Mouse (Mus musculus): ENCODE results near the gene Gm12169. TPM values are rescaled to one million over a fixed set of nuclear protein-coding genes. Genes with fewer than 3 reads are reported as not detected.
"Not testable (repeated sequence)": the region's sequence is repeated elsewhere in the genome, so short reads cannot be mapped to it uniquely, and the experiment has no call there.

Gene Gm12169
- not detected in 2 replicates for polyA plus RNA-seq (2015; fragmentation: Nextera tagmentation; extraction: Ambion mirVana)

DNA sequence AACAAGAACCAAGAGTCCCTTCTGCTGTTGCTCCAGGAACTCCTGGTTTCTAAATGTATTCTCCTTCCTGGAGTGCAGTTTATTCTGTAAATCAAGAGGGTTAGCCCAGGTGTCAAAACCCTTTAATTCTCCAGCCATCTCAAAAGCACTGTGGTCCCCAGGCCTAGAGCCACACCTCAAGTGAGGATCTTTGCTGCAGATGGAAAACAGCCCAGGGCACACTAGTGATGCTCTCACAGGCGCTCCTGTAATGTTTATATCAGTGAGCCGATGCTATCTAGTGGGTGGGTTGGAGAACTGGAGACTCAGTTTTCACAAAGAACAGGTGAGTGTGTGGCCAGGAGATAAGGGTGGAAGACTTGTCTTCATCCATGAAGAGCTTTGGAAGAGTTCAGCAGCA lies at the start of gene Gm12169:
Gene Gm12169, plus strand, starts transcription at position 301 of the 400 bp plus-strand sequence.
- no peak for ATAC-seq (replicated peaks)
- Histone ChIP-seq H3K9ac (replicated peaks) (no peak within 1 kb of the TSS), H3K36me3 (no peaks in the 10 kb centered on the region), H3K4me2 (replicated peaks) (no peak within 1 kb of the TSS), H3K27me3 (no peaks in the 10 kb centered on the region), H3K9me3 (no peaks in the 10 kb centered on the region), H3K4me3 (no peak within 1 kb of the TSS), H3K27ac (replicated peaks) (no peak within 1 kb of the TSS), H3K4me1 (no peaks in the 10 kb centered on the region)
- 96% methylated on average over 2 of the region's 2 CpGs for whole genome bisulfite sequencing

DNA sequence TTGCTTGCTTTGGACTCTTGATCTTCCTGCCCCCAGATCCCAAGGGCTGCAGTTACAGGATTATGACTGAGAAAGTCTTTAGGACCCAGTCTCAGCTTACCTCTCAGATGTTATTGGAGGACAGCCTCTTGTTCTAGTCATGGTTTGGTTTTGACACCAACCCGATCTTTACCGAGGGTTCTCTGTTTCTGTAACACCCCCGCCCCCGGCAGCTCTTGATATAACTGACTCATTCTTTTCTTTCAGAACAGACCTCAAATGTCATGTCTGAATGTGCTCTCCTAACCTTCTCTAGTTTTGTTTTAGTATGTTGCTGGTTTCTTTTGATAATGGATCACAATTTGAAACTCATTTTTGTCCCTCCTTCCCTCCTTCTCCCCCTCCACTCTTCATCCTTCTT lies 49.8 kb upstream of the Gm12169 start:
- WGBS = 92% methylated on average over 4 of the region's 4 CpGs
- ATAC-seq (replicated peaks) = no peak

DNA sequence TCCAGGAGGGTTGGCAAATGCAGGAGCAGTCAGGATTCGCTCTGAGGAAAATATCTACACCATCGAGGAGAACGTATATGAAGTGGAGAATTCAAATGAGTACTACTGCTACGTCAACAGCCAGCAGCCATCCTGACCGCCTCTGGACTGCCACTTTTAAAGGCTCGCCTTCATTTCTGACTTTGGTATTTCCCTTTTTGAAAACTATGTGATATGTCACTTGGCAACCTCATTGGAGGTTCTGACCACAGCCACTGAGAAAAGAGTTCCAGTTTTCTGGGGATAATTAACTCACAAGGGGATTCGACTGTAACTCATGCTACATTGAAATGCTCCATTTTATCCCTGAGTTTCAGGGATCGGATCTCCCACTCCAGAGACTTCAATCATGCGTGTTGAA lies 44.7 kb upstream of the Gm12169 start:
- H3K36me3 ChIP-seq = no peaks in the 10 kb centered on the region
- no peak for ATAC-seq (replicated peaks)
- 92% methylated on average over 9 of the region's 9 CpGs for WGBS

More for the DNA sequence above, 49.8 kb upstream of the Gm12169 start:
- no peak overlapping the region for H3K9ac ChIP-seq (replicated peaks)
- H3K27me3 ChIP-seq = no peaks in the 10 kb centered on the region
- no peak overlapping the region for H3K4me2 ChIP-seq (replicated peaks)
- H3K4me3 ChIP-seq = no peak overlapping the region
- no peaks in the 10 kb centered on the region for H3K4me1 ChIP-seq
- no peak overlapping the region for H3K27ac ChIP-seq (replicated peaks)
- H3K9me3 ChIP-seq = no peaks in the 10 kb centered on the region
- H3K36me3 ChIP-seq = no peaks in the 10 kb centered on the region

GRCm38 (mm10) chr11:46480517-46480916 lies 43.5 kb upstream of the Gm12169 start:
- Histone ChIP-seq H3K27ac (replicated peaks) (no peak overlapping the region), H3K9me3 (no peaks in the 10 kb centered on the region), H3K4me3 (no peak overlapping the region), H3K27me3 (no peaks in the 10 kb centered on the region), H3K4me2 (replicated peaks) (no peak overlapping the region), H3K4me1 (no peaks in the 10 kb centered on the region), H3K9ac (replicated peaks) (no peak overlapping the region), H3K36me3 (no peaks in the 10 kb centered on the region)
- WGBS = 84% methylated on average over 7 of the region's 7 CpGs
- no peak for ATAC-seq (replicated peaks)

More for the DNA sequence above, 44.7 kb upstream of the Gm12169 start:
- Histone ChIP-seq H3K27me3 (no peaks in the 10 kb centered on the region), H3K9me3 (no peaks in the 10 kb centered on the region), H3K4me2 (replicated peaks) (no peak overlapping the region), H3K4me3 (no peak overlapping the region), H3K9ac (replicated peaks) (no peak overlapping the region), H3K27ac (replicated peaks) (no peak overlapping the region), H3K4me1 (no peaks in the 10 kb centered on the region)

- Histone ChIP-seq H3K4me1 (no peaks in the 10 kb centered on the region), H3K9ac (replicated peaks) (no peak overlapping the region), H3K27me3 (no peaks in the 10 kb centered on the region), H3K27ac (replicated peaks) (no peak overlapping the region), H3K4me2 (replicated peaks) (no peak overlapping the region), H3K36me3 (no peaks in the 10 kb centered on the region), H3K4me3 (no peak overlapping the region), H3K9me3 (no peaks in the 10 kb centered on the region)
- WGBS = 13% methylated on average over 1 of the region's 1 CpGs
- no peak for ATAC-seq (replicated peaks)
These were observed 35.8 kb upstream of the Gm12169 start for GRCm38 (mm10) chr11:46488231-46488630.

GRCm38 (mm10) chr11:46488650-46489049 lies 35.4 kb upstream of the Gm12169 start:
- 82% methylated on average over 2 of the region's 2 CpGs for WGBS
- H3K9ac ChIP-seq (replicated peaks) = no peak overlapping the region
- no peaks in the 10 kb centered on the region for H3K36me3 ChIP-seq
- no peak overlapping the region for H3K4me2 ChIP-seq (replicated peaks)
- H3K9me3 ChIP-seq = no peaks in the 10 kb centered on the region
- H3K27me3 ChIP-seq = no peaks in the 10 kb centered on the region
- ATAC-seq (replicated peaks) = no peak
- H3K27ac ChIP-seq (replicated peaks) = no peak overlapping the region
- no peaks in the 10 kb centered on the region for H3K4me1 ChIP-seq
- no peak overlapping the region for H3K4me3 ChIP-seq

GRCm38 (mm10) chr11:46507146-46507545 lies 16.9 kb upstream of the Gm12169 start:
- Histone ChIP-seq H3K9me3 (no peaks in the 10 kb centered on the region), H3K36me3 (no peaks in the 10 kb centered on the region), H3K9ac (replicated peaks) (no peak overlapping the region), H3K4me2 (replicated peaks) (no peak overlapping the region), H3K4me1 (no peaks in the 10 kb centered on the region), H3K27ac (replicated peaks) (no peak overlapping the region), H3K27me3 (no peaks in the 10 kb centered on the region), H3K4me3 (no peak overlapping the region)
- ATAC-seq (replicated peaks) = no peak
- 69% methylated on average over 3 of the region's 3 CpGs for WGBS

DNA sequence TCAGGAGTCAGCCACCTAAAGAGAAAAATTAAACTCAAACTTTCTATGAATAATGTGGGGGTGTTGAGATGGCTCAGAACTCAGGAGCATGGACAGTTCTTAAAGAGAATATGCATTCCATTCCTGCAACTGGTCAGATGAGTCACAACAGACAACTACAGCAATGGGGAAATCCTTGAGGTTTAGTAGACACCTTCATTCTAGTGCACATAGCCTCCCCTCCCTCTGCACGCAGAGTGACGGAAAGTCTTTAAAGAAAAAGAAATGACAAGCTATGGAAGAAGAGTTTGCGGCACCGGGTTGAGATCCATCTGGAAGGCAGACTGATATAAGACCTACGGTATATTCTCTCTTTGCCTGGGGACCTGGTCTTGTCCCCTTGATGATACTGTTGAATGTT lies 14.1 kb upstream of the Gm12169 start:
- H3K27ac ChIP-seq (replicated peaks) = no peak overlapping the region
- H3K4me2 ChIP-seq (replicated peaks) = no peak overlapping the region
- no peaks in the 10 kb centered on the region for H3K36me3 ChIP-seq
- no peak for ATAC-seq (replicated peaks)
- 94% methylated on average over 5 of the region's 5 CpGs for WGBS
- H3K9me3 ChIP-seq = no peaks in the 10 kb centered on the region
- no peaks in the 10 kb centered on the region for H3K27me3 ChIP-seq
- H3K4me1 ChIP-seq = no peaks in the 10 kb centered on the region
- H3K4me3 ChIP-seq = no peak overlapping the region
- H3K9ac ChIP-seq (replicated peaks) = no peak overlapping the region

DNA sequence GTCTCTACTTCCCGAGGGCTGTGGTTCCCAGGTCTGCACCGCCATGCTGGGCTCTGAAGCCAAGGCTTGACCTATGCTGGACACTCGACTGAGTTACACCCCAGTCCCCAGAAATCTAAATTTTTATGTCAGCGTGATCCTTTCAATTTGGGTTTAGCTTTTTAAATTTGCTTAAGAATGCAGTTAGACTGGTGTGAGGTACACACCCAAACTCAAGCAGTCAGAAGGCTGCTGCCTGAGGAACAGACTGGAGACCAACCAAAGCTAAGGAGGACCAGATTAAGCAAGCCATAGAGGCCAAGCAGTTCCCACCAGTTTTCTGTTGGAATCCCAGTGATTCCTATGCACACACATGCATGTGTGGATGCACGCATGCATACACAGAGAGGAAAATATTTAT lies 2.7 kb upstream of the Gm12169 start:
- not testable (repeated sequence) for H3K9ac ChIP-seq (replicated peaks); H3K4me3 ChIP-seq; H3K27ac ChIP-seq (replicated peaks); H3K9me3 ChIP-seq; H3K4me2 ChIP-seq (replicated peaks); H3K4me1 ChIP-seq; H3K27me3 ChIP-seq; ATAC-seq (replicated peaks); H3K36me3 ChIP-seq
- 87% methylated on average over 5 of the region's 5 CpGs for WGBS

- no peak overlapping the region for H3K4me2 ChIP-seq (replicated peaks)
- no peak overlapping the region for H3K4me3 ChIP-seq
- no peak overlapping the region for H3K9ac ChIP-seq (replicated peaks)
- H3K27me3 ChIP-seq = no peaks in the 10 kb centered on the region
- no peaks in the 10 kb centered on the region for H3K36me3 ChIP-seq
- H3K9me3 ChIP-seq = no peaks in the 10 kb centered on the region
- WGBS = 75% methylated on average over 3 of the region's 3 CpGs
- H3K27ac ChIP-seq (replicated peaks) = no peak overlapping the region
- no peak for ATAC-seq (replicated peaks)
- no peaks in the 10 kb centered on the region for H3K4me1 ChIP-seq
These were observed 1.3 kb upstream of the Gm12169 start for GRCm38 (mm10) chr11:46522719-46523118.

- WGBS = 84% methylated on average over 4 of the region's 4 CpGs
- Histone ChIP-seq H3K27me3 (no peaks in the 10 kb centered on the region), H3K9me3 (no peaks in the 10 kb centered on the region), H3K4me3 (no peak overlapping the region), H3K36me3 (no peaks in the 10 kb centered on the region), H3K4me2 (replicated peaks) (no peak overlapping the region), H3K27ac (replicated peaks) (no peak overlapping the region), H3K9ac (replicated peaks) (no peak overlapping the region), H3K4me1 (no peaks in the 10 kb centered on the region)
- no peak for ATAC-seq (replicated peaks)
These were observed 6.1 kb downstream of the Gm12169 start for GRCm38 (mm10) chr11:46530149-46530548.

DNA sequence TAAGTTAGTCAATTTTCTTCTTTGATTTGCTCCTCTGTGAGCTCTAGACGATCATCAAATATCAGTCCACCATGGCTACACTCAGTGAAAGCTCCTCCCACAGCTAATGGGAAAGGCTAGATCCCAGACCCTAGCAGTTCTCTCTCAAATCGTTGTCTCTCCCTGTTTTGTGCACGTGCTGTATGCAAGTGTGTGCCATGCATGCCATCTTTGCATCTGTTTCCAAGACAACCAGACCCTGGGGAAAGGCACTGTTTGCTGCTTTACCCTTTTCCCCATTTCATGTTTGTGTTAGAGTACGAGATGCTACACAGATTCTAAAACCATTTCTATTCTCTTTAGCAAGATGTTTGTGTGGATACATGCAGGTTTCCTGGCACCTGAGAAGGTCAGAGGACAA lies 13.0 kb downstream of the Gm12169 start:
- H3K4me3 ChIP-seq = no peak overlapping the region
- H3K27ac ChIP-seq (replicated peaks) = no peak overlapping the region
- no peaks in the 10 kb centered on the region for H3K36me3 ChIP-seq
- no peaks in the 10 kb centered on the region for H3K9me3 ChIP-seq
- H3K9ac ChIP-seq (replicated peaks) = no peak overlapping the region
- no peak overlapping the region for H3K4me2 ChIP-seq (replicated peaks)
- WGBS = 60% methylated on average over 4 of the region's 4 CpGs
- H3K27me3 ChIP-seq = no peaks in the 10 kb centered on the region
- no peak for ATAC-seq (replicated peaks)
- no peaks in the 10 kb centered on the region for H3K4me1 ChIP-seq

DNA sequence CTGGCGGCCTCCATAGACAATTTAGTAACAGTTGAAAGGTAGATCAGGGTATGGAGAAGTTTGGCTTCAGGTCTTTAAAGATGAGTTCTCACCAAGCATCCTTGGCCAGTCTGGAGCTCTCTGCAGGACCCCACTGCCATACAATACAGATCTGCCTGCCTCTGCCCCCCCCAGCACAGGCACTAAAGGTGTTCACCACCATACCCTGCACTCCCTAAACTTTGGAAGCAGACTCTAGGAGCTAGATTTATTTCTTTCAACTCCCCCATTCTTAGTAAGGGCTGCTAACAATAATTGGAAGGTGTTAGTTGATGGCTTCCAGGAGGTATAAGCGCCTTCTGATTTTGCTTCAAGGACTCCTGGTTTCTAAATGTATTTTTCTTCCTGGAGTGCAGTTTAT lies 19.5 kb downstream of the Gm12169 start:
- Histone ChIP-seq H3K27ac (replicated peaks) (no peak overlapping the region), H3K9ac (replicated peaks) (no peak overlapping the region), H3K4me2 (replicated peaks) (no peak overlapping the region), H3K27me3 (no peaks in the 10 kb centered on the region), H3K9me3 (no peaks in the 10 kb centered on the region), H3K4me1 (no peaks in the 10 kb centered on the region), H3K4me3 (no peak overlapping the region), H3K36me3 (no peaks in the 10 kb centered on the region)
- WGBS = 95% methylated on average over 2 of the region's 2 CpGs
- ATAC-seq (replicated peaks) = no peak
